Mouse (Mus musculus): ENCODE measurements around the gene Nup210l.
"Not testable (repeated sequence)": the region's sequence is repeated elsewhere in the genome, so short reads cannot be mapped to it uniquely, and the experiment has no call there.

Nup210l gene

DNA sequence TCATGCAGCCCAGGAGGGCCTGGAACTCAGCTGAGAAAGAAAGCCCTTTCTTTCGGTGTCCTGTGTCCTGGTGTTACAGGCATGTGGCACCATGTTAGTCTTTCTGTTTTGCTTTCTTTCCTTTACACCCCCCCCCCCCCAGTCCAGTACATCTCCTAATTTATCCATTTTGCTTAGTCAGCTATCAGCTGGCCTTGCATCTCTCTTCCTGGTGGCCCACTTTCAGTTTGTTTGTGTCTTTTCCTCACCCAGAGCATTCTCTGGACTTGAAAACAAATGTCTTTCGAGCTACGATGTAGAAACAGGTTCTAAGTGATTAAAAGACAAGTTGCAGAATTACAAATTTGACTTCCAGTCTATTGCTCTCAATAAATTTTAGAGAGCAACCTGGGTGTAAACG, 118.5 kb downstream of the Nup210l start:
- in situ Hi-C loops (cut with MseI, MboI): no loop called here

DNA sequence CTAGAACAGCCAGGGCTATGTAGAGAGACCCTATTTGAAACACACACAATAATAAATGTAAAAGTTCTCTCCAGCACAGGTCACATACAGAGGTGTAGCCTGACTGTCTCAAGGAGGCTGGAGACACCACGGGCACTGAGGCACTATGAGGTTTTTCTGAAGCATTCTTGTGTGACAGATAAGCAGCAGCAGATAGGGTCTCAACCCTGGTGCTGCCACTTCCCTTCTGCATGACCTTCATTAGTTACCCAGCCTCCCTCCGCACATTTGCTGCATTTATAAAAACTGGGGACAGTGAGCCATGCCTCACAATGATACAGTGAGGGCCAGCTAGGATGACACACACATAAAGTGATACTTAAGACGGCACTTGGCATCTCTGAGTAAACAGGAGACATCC, 119.0 kb downstream of the Nup210l start:
- in situ Hi-C loops (cut with MseI, MboI): no loop called here

DNA sequence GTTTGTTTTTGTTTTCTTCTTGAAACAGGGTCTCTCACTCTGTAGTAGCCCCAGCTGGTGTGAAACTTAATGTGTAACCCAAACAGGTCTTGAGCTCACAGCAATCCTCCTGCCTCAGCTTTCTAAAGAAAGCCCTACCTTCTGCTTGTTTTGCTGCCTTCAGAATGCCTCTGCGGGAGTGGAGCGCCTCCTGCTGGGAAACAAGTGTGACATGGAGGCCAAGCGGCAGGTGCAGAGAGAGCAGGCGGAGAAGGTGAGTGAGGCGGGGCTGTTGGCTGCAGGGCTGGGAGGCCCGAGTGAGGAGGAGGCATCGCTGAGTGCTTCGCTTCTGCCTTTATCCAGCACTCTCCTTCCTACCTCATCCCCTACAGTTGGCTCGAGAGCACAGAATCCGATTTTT, 120.4 kb downstream of the Nup210l start:
- in situ Hi-C loops (cut with MseI, MboI): no loop called here

DNA sequence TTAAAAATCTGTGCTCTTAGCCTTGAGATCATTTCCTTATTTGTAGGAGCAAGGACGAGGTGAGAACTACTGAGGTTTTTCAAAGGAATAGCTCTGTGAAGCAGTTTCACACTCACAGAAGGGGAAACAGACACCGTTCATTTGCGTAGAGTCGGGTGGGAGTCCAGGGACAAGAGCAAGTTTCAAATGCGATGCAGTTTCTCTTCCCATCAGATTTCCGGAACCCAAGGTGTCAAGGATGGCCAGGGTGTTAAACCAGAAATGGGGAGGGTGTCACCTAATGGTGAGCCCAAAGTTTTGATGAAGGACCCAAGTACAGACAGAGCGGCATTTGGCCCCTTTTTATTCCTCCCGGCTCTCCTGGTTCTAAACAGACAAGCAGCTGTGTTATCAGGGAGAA, 127.1 kb downstream of the Nup210l start:
- in situ Hi-C loops (cut with MseI, MboI): no loop called here

DNA sequence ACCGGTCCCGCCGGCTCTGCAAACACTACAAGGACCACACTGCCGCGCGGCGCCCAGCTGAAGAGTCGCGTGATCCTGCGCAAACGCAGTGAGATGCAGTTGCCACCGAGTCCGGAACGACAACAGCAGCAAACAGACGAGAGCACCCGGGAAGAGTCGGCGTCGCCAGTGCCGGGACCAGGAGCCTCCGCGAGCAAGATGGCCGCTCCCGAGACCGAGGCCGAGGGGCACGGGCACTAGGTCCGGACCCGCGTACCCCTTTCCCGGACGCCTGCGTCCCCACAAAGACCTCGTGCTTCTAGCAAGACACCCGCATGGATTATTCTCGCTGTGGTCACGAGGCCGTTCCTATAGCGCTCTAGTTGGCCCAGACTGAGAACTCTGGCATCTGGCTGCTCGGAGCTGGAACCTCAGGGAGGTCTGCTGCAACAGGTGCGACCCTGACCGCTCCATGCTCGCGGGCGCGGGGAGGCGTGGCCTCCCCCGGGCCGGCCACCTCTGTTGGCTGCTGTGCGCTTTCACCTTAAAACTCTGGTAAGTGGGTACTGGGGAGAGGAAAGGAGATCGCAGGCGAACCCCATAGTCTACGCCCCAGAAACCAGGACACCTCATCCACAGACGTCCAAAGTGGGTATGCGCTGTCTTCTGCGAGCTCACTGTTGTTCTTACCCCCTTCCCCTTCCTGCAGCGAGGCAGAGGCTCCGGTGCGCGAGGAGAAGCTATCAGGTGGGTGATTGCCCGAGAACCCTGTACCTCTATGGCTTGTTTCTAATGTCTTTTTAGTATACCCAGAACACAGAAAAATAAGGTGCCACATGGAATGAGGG, 127.8 kb downstream of the Nup210l start, which contains the start of gene Jtb:
Gene Jtb, plus strand, starts transcription at position 91 of the 827 bp plus-strand sequence.
- in situ Hi-C loops (cut with MseI, MboI): no loop called here

DNA sequence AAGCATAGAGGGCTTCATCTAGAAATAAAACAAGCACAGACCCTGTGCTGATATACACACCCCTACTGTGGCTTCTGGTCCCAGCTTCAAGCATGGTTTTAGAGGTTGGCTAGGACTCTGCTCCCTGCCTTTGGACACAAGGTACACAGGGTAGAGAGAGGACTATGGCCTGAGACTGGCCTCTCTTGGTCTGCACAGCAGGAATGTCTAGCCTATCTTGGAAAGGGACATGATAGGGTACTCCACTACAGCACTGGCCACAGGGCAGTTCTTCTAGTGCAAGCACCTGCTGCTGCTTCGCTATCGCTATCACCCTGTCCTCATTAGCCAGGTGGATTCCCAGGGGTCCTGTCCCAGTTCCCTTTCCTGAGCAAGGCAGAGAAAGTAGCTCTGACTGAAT, 137.3 kb downstream of the Nup210l start:
- in situ Hi-C loops (cut with MseI, MboI): no loop called here

DNA sequence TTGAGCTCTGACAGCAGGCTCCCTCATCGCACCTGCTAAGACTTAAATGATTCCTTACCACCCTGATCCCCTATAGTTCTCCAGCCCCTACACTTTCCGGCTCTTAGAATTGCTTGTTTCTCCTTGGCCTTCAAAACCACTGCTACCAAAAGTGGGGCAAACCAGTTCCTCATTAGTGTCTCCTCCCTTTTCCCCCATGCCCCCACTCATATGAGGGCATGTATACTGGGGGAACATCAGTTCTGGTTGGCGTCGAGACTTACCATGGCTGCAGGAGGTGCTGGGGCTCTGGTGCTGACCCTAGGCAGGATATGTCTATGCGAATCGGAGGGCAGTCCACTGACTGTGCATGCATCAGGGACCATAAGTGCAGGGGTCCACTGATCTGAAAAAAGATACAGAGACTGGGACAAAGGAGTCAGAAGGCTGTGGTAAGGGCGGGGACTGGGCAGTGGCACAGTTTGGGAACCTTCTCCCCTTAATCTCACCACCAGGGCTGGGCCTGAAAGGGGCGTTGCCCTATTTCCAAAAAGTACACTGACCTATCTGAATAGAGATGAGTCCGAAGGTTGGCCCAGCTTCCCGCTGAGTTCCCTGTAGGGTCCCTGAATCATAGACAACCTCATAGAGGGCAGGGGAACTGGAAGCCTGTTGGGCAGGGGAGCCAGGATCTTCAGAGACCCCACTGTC, 137.9 kb downstream of the Nup210l start:
- in situ Hi-C loops (cut with MseI, MboI): no loop called here

DNA sequence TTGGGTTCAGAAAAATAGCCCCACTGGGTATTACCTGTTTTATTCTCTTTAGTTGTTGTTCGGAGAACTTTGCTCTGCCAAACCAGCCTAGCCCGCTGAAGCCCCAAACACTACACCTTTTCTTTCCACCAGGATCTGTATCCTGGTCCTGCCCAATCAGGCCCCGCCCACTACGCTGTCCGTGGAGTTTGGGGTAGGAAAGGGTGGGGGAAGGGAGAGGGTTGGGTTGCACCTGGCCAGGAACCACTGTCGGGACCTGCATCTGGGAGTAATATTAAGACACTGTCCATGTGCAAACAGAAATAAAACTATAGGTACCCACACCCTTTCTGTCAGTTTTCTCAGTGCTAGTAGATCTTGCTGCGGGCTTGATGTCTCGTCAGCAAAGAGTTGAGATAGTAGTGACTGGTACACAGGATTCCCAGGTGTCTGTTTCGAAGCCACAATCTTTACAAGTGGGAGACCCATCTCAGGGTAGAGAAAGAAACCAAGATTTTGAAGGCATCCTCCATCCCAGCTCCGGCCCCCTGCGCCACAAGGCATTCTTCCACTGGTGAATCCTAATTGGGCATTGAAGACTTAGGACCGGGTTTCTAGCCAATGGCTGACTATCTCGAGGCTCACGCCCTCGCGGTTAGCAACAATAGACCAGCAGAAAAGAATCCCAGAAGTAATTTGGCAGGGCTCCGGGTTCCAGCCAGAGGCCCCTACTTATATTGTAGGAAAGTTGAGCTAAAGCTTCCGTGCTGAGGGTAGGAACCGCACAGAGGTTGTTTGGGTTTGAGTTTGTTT, 139.2 kb downstream of the Nup210l start, which contains the start of gene Creb3l4:
Gene Creb3l4, minus strand, starts transcription at position 529 of the 792 bp plus-strand sequence.
- in situ Hi-C loops (cut with MseI, MboI): no loop called here

DNA sequence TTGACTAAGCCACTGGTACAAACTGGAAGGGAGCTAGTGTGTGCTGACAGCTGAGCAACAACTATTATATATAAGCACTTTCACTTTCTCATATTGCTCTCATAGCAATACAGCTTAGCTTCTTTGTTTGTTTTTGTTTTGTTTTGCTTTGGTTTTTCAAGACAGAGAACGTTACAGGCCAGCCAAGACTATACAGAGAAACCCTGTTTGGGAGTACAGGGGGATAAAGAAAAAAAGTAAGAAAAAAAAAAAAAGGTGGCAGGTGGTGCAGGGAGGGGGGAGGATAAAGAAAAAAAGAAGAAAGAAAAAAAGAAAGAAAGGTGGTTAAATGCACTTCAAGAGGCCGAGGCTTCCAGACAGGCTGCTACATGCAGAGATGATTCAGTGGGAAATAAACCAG, 141.5 kb downstream of the Nup210l start:
- in situ Hi-C loops (cut with MseI, MboI): no loop called here

DNA sequence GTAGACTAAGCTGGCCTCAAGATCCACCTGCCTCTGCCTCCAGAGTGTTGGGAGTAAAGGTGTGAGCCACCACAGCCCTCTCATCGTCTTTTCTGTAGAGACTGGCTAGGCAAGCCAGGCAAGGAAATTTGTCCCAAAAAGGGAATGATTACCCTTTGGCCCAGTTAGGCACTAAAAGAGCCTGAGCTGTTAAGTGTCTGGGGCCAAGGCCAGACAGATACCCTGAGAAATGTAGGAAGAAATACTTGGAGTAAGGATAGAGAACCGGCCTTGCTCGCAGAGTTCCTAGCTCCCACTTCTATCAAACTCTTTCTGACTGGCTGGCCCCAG, 143.7 kb downstream of the Nup210l start:
- in situ Hi-C loops (cut with MseI, MboI): no loop called here

DNA sequence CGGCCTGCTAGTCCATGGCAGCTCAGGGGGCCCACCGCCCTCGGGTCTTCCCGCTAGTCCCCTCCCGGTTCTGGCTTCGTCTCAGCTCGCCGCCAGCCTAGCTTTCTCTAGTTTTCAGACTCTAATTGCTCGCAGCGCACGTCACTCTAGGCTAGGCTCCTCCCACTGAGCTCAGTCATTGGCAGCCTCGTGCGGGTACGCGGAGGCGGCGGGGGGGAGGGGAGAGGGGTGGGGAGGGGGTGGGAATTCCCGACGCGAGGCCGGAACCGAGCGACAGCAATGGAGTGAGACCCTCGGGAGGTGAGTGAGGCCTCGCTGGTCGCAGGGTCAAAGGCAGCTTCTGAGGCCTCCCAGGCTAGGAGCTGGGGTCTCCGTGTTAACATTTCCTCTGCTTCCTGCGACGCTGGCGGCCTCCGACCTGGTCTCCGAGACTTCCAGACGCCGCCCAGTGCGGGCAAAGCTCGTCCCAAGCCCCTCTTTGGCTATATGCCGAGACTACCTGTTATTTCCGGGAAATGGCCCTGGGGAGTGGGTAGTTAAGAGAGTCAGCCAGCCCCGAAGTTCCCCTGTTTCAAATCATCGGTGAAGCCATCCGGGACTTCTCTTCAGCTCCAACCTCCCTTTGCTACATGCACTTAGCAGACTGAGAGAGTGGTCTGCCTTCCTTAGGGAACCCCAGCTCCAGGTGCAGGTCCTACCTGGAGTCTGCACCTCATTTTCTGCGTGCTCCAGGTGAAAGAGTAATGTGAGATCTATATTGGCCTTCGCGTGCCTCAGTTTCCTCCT, 144.2 kb downstream of the Nup210l start, which contains the start of gene Slc39a1:
Gene Slc39a1, plus strand, starts transcription at position 213 of the 786 bp plus-strand sequence.
- in situ Hi-C loops (cut with MseI, MboI): no loop called here

DNA sequence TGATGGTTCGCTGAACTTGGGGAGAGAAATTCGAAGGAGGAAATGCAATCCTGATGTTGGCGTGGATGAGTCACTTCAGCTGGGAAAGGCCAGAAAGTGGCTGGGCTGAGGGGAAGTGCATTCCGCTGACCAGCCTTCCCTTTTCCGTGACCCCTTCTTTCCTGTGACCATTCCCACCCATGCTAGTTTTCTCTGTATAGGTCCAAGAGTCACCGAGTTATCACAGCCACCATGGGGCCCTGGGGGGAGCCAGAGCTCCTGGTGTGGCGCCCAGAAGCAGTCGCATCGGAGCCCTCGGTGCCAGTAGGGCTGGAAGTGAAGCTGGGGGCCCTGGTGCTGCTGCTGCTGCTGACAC, 144.8 kb downstream of the Nup210l start:
- in situ Hi-C loops (cut with MseI, MboI): no loop called here

DNA sequence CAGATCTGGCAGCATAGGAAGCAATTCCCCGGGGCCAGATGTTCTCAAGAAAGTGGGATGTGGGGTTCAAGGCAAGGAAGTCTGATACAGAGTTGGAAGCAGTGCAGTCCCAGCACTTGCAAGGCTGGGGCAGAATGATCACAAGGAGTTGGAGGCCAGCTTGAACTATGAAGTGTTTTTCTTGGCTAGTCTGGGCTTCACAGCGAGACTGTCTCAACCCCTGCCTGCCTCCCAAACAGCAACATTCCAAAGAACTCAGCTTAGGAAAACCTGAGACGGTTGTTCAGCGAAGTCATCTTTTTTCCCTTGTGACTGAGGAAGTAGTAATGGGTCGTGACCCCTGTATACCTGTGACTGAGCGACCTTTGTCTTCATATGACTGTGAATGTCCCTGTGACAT, 146.9 kb downstream of the Nup210l start:
- in situ Hi-C loops (cut with MseI, MboI): no loop called here

DNA sequence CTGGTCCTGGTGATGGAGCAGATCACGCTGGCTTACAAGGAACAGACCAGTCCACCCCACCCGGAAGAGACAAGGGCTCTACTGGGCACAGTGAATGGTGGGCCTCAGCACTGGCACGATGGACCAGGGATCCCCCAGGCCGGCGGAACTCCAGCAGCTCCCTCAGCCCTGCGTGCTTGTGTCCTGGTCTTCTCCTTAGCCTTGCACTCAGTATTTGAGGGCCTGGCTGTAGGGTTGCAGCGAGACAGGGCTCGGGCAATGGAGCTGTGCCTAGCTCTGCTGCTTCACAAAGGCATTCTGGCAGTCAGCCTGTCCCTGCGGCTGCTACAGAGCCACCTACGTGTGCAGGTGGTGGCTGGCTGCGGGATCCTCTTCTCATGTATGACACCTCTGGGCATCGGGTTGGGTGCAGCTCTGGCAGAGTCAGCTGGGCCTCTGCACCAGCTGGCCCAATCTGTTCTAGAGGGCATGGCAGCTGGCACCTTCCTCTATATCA, 147.8 kb downstream of the Nup210l start:
- in situ Hi-C loops (cut with MseI, MboI): not testable (repeated sequence)

DNA sequence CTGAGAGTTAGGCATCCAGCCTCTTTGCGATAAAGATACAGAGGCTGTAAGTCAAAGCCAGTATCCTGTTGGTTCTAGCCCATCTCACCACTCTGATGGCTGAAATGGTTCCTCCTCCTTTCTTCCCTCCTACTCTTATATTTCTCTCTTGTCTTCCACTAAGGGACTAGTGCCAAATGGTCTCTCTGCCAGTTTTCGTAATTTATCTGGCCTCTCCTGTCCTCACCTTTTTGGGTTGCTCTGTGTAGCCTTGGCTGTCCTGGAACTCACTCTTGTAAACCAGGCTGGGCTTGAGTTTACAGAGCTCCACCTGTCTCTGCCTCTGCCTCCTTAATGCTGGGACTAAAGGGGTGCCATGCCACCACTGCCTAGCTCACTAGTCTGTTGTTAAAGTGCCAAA, 148.7 kb downstream of the Nup210l start:
- in situ Hi-C loops (cut with MseI, MboI): not testable (repeated sequence)

DNA sequence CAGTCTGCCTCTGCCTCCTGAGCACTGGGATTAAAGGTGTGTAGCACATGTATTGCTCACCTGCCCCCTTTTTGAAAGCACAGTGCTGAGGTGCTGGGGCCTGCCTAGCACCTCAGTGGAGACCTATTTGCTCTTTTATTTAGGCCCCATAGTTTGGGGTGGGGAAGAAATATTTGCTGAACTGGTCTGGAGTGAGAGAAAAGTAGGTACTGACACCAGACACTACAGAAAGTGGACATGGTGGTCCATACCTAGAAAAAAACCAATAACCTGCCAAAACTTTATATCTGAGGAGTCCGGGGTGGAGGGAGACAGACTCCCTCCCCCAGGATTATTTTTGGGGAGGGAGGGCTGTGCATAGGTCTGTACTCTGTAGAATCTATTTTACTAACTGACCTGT, 149.2 kb downstream of the Nup210l start:
- in situ Hi-C loops (cut with MseI, MboI): not testable (repeated sequence)

DNA sequence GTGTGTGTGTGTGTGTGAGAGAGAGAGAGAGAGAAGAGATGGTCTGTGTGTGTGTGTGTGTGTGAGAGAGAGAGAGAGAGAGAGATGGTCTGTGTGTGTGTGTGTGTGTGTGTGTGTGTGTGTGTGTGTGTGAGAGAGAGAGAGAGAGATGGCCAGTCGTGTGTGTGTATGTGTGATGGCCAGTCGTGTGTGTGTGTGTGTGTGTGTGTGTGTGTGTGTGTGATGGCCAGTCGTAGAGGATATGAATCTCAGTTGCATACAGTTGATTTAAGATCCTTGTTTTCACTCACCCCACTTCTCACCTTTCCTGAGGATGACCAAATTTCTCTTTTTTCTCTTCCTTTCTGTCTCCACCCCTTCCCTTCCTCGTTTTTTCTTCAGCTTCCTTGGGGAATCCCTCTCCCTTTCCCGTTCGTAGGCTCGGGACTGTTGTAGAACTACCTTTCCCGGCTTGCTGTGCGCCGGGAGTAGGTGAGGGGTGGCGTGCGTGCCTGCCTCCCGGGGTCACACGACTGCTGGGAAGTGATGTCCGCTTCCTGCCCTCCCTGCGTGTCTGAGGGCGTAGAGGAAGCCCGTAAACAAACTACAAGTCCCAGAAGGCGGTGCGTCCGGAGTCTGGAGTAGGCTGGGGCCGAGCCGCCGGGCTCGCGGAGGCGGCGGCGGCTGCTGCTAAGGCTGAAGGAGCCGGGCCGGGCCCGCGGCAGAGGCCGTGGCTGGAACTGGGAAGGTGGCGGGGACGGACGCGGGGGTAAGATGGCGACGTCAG, 149.9 kb downstream of the Nup210l start, which contains the start of gene Crtc2:
Gene Crtc2, plus strand, starts transcription at position 511 of the 766 bp plus-strand sequence.
- in situ Hi-C loops (cut with MseI, MboI): no loop called here

DNA sequence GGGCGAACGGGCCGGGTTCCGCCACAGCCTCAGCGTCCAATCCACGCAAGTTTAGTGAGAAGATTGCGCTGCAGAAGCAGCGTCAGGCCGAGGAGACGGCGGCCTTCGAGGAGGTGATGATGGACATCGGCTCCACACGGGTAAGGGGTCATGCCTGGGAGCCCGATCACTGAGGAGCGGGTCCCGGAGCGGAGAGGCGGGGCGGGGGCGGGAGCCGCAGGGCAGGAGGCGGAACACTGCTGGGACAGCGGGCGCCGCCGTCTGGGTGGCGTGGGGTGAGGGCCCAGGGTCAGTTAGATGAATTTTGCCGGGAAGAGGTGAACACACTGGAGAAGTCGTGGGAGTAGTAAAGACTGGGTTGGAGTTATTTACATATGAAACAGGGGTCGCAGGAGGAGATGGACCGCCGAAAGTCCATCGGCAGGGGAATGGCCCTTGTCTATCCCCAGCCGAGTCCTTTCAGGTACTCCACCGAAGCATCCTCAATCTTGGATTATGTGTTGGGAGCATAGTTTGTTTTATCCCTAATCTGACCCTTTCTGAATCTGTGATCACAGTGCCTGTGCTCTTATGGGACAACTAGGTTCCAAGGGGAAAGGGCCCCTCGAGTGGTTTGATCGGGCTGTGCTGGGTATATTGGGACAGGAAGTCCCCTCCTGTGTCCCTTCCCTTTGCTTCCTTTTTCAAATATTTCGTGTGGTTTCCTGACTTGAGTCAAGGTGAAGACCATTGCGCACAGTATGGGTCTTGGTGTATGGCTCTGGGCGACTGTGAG, 150.7 kb downstream of the Nup210l start:
- in situ Hi-C loops (cut with MseI, MboI): no loop called here

DNA sequence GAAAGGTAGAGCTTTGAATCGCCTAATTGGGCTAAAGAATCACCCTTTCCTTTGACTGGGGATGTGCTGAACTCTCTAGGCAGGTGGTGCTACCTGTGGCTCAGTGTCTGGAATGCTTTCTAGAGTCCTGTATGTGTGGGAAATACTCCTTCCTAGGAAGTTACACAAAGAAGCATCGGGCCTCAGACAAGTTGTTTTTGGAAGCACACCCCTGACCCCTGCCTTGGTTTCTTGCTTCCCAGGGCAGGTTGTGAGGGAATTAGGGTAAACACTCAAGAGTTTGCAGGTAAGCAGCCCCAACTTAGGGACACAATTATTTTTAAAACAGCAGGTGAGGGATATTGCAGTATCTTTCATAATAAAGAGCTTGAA, 151.2 kb downstream of the Nup210l start:
- in situ Hi-C loops (cut with MseI, MboI): no loop called here

Data from mouse trophoblast stem cell (cell line).